Mouse (Mus musculus) lung, adult 2 months (tissue): Measurements from ENCODE around the gene Cit.

Experiments used
- CTCF ChIP-seq: fragments of 200-500 bp; IDR thresholded peaks from 2 replicates; pipeline ENCODE4 v1.5.1; 2011; ENCODE audit warnings: mild to moderate bottlenecking, low read length, control low read depth; ENCODE audit not compliant: insufficient read depth
- POLR2A ChIP-seq: fragments of 200-500 bp; IDR thresholded peaks from 2 replicates; pipeline ENCODE4 v1.6.1; 2011; ENCODE audit warnings: low read depth, mild to moderate bottlenecking, control low read depth, low read length, borderline replicate concordance; ENCODE audit errors: extremely low read depth

GRCm38 (mm10) chr5:115821910-115822309, 23.2 kb upstream of the Cit start:
- TF ChIP-seq CTCF (no peak), POLR2A (no peak)
